Mouse (Mus musculus) layer of hippocampus, adult 2 months (tissue): ENCODE measurements around the gene Hacd2. TPM values are rescaled to one million over a fixed set of nuclear protein-coding genes. Genes with fewer than 3 reads are reported as not detected.

Experiments
- DNase-seq, 2 experiments: peaks; one replicate each; pipeline ENCODE4 v3.0.0; 2022; ENCODE audit warnings: low spot score in 2 of 2
- H3K27ac ChIP-seq: fragments of 200-600 bp; 2 replicates; pipeline ENCODE4 v1.8.1; 2022
- H3K4me3 ChIP-seq: fragments of 200-600 bp; 2 replicates; pipeline ENCODE4 v1.8.1; 2022; ENCODE audit warnings: mild to moderate bottlenecking
- CTCF ChIP-seq: fragments of 200-600 bp; conservative IDR thresholded peaks from 2 replicates; pipeline ENCODE4 v1.8.1; 2022; ENCODE audit warnings: antibody characterized with exemption, mild to moderate bottlenecking, moderate library complexity
- total RNA-seq, 2 experiments: library from RNA; stranded (reverse); gene quantifications; 2 replicates each; pipeline ENCODE4 v1.2.3; 2021

The Hacd2 gene
- total RNA-seq, 2 experiments from 2014 or later = 32.7 to 41.7 TPM

- DNase-seq = no peak
- Histone ChIP-seq H3K4me3 (no peak overlapping the region), H3K27ac (no peak overlapping the region)
- TF ChIP-seq CTCF = no peak
Observed at GRCm38 (mm10) chr16:35117436-35117835, 95.2 kb downstream of the Hacd2 start.

GRCm38 (mm10) chr16:35120603-35121002, 98.4 kb downstream of the Hacd2 start:
- H3K27ac ChIP-seq = no peak overlapping the region
- TF ChIP-seq CTCF = no peak
- DNase-seq = no peak
- no peak overlapping the region for H3K4me3 ChIP-seq

GRCm38 (mm10) chr16:35127270-35127669, 105.0 kb downstream of the Hacd2 start:
- Histone ChIP-seq H3K27ac (no peak overlapping the region), H3K4me3 (no peak overlapping the region)
- DNase-seq = no peak
- TF ChIP-seq CTCF = no peak

GRCm38 (mm10) chr16:35130172-35130571, 107.9 kb downstream of the Hacd2 start:
- H3K27ac ChIP-seq = no peak overlapping the region
- TF ChIP-seq CTCF = no peak
- no peak overlapping the region for H3K4me3 ChIP-seq
- DNase-seq = no peak

GRCm38 (mm10) chr16:35139416-35139815, 117.2 kb downstream of the Hacd2 start:
- no peak for DNase-seq
- no peak overlapping the region for H3K27ac ChIP-seq

GRCm38 (mm10) chr16:35139873-35140619, 117.8 kb downstream of the Hacd2 start:
- no peak overlapping the region for H3K27ac ChIP-seq

More at GRCm38 (mm10) chr16:35139416-35139815, 117.2 kb downstream of the Hacd2 start:
- TF ChIP-seq CTCF = no peak
- no peak overlapping the region for H3K4me3 ChIP-seq

GRCm38 (mm10) chr16:35140620-35140975, 118.4 kb downstream of the Hacd2 start:
- no peak for DNase-seq
- Histone ChIP-seq H3K4me3 (no peak overlapping the region), H3K27ac (no peak overlapping the region)
- TF ChIP-seq CTCF = no peak

More at GRCm38 (mm10) chr16:35139873-35140619, 117.8 kb downstream of the Hacd2 start:
- no peak for TF ChIP-seq CTCF
- DNase-seq = no peak
- H3K4me3 ChIP-seq = no peak overlapping the region

- no peak overlapping the region for H3K4me3 ChIP-seq
- no peak for TF ChIP-seq CTCF
- no peak overlapping the region for H3K27ac ChIP-seq
- DNase-seq = no peak
Observed at GRCm38 (mm10) chr16:35141839-35142238, 119.6 kb downstream of the Hacd2 start.

- H3K27ac ChIP-seq = no peak overlapping the region
- no peak for DNase-seq
- H3K4me3 ChIP-seq = no peak overlapping the region
- TF ChIP-seq CTCF = no peak
Observed at GRCm38 (mm10) chr16:35146153-35146552, 123.9 kb downstream of the Hacd2 start.

- no peak for TF ChIP-seq CTCF
- H3K27ac ChIP-seq = no peak overlapping the region
- no peak overlapping the region for H3K4me3 ChIP-seq
- DNase-seq = no peak
Observed at GRCm38 (mm10) chr16:35153146-35153755, 131.0 kb downstream of the Hacd2 start.

GRCm38 (mm10) chr16:35154245-35154640, 132.0 kb downstream of the Hacd2 start:
- TF ChIP-seq CTCF = no peak
- peak; percentile 45 to 46 for DNase-seq
- peak overlapping the region; percentile 89 for H3K27ac ChIP-seq
- H3K4me3 ChIP-seq = peak overlapping the region; percentile 79

GRCm38 (mm10) chr16:35154641-35155390, 132.6 kb downstream of the Hacd2 start, which contains the start of gene Adcy5:
Gene Adcy5 (plus strand): TSS chr16:35154877.
- DNase-seq = peak in 1 of 2 experiments; percentile 53
- Histone ChIP-seq H3K4me3 (peak within 1 kb of the TSS; percentile 79), H3K27ac (peak within 1 kb of the TSS; percentile 89)
- no peak for TF ChIP-seq CTCF
